Mouse (Mus musculus) limb, embryonic 15.5 days (tissue): Measurements from ENCODE around the gene Hsf2bp. TPM values are rescaled to one million over a fixed set of nuclear protein-coding genes. Genes with fewer than 3 reads are reported as not detected.

Experiments
- ATAC-seq: fragments of 200-750 bp; cut with Nextera tagmentation; 2 replicates; pipeline ENCODE4 v1.8.0; 2017; ENCODE audit warnings: low read depth, moderate TSS enrichment; ENCODE audit not compliant: insufficient number of reproducible peaks, low FRiP score, low TSS enrichment
- H3K27ac ChIP-seq: fragments of 300-500 bp; sonication (generic); 2 replicates; pipeline ENCODE4 v1.5.1; 2015; ENCODE audit warnings: moderate library complexity, mild to moderate bottlenecking, inconsistent platforms
- H3K27me3 ChIP-seq: fragments of 300-500 bp; sonication (generic); 2 replicates; pipeline ENCODE4 v1.6.1; 2015; ENCODE audit warnings: inconsistent platforms
- H3K36me3 ChIP-seq: fragments of 300-500 bp; sonication (generic); 2 replicates; pipeline ENCODE4 v1.6.1; 2015; ENCODE audit warnings: inconsistent platforms
- H3K4me1 ChIP-seq: fragments of 300-500 bp; sonication (generic); 2 replicates; pipeline ENCODE4 v1.6.1; 2015; ENCODE audit warnings: inconsistent platforms
- H3K4me2 ChIP-seq: fragments of 300-500 bp; sonication (generic); 2 replicates; pipeline ENCODE4 v1.6.1; 2015; ENCODE audit warnings: mild to moderate bottlenecking, inconsistent platforms
- H3K4me3 ChIP-seq: fragments of 300-500 bp; sonication (generic); 2 replicates; pipeline ENCODE4 v1.5.1; 2015; ENCODE audit warnings: mild to moderate bottlenecking, inconsistent platforms
- H3K9ac ChIP-seq: fragments of 300-500 bp; sonication (generic); 2 replicates; pipeline ENCODE4 v1.6.1; 2015; ENCODE audit warnings: inconsistent platforms
- H3K9me3 ChIP-seq: fragments of 300-500 bp; sonication (generic); 2 replicates; pipeline ENCODE4 v1.6.1; 2016; ENCODE audit warnings: inconsistent platforms
- WGBS: fragments of 180-500 bp; shearing (Covaris S2); methylation state at CpG from one replicate; pipeline ENCODE4 v1.1.7; 2015; 5-methylcytosine and 5-hydroxymethylcytosine counted together
- polyA plus RNA-seq: library from polyadenylated mRNA; unstranded; fragments of >200 nt; fragmentation: Nextera tagmentation; extraction: Ambion mirVana; gene quantifications from 2 replicates; pipeline ENCODE4 v1.2.1, GENCODE M21; 2015

Hsf2bp gene
- polyA plus RNA-seq, 1 experiment from 2014 or later = 0.99 TPM

- Histone ChIP-seq H3K4me2 (no peak overlapping the region), H3K9me3 (no peaks in the 10 kb centered on the region), H3K27me3 (no peaks in the 10 kb centered on the region), H3K9ac (no peak overlapping the region), H3K4me3 (no peak overlapping the region), H3K4me1 (peaks cover 32% of the 10 kb centered on the region), H3K27ac (no peak overlapping the region), H3K36me3 (no peaks in the 10 kb centered on the region)
- ATAC-seq = no peak
- WGBS = 85% methylated on average over 5 of the region's 5 CpGs
Observed at GRCm38 (mm10) chr17:31914323-31914722, 121.8 kb downstream of the Hsf2bp start.

DNA sequence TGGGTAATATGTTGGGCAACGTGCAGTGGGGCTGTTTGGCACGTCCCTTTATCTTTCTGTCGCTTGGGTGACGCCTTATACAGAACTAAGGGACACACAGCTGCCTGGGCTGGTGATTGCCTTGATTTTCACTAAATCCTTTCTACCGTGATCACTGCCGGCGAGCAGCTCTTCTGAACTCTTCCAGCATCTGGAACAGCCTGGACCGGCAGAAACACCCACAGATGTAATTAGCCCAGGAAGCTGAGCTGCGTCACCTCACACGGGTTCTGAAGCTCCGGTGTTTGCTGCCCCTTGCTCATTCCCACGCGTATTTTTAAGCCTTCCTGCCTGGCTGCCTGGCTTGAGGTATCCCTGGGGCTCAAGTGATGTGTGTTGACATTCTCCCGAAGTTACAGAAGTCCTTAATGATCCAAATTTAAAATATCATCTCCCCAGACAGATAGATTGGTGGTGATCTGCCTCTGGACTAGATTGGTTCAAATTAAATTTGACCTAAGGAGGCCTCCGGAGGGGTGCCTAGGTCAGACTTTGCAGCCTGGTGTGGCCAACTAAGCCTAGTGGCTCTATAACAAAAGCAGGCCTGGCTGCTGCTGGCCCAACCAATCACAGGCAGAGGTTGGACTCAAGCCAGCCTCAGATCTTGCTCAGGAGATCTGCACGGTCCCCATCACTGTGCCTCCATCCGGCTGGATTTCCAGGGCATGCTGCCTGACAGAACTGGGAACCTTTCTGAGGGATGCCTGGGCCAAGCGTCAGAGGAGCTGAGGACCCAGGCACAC lies 123.1 kb downstream of the Hsf2bp start:
- Histone ChIP-seq H3K4me2 (no peak overlapping the region), H3K36me3 (no peaks in the 10 kb centered on the region), H3K27ac (peak overlapping the region; percentile 67), H3K9ac (no peak overlapping the region), H3K4me1 (peaks cover 32% of the 10 kb centered on the region), H3K9me3 (no peaks in the 10 kb centered on the region), H3K27me3 (no peaks in the 10 kb centered on the region), H3K4me3 (no peak overlapping the region)
- no peak for ATAC-seq
- WGBS = 35% methylated on average over 18 of the region's 18 CpGs

GRCm38 (mm10) chr17:31912387-31912786 lies 123.8 kb downstream of the Hsf2bp start:
- H3K36me3 ChIP-seq = no peaks in the 10 kb centered on the region
- no peak overlapping the region for H3K9ac ChIP-seq
- no peak overlapping the region for H3K4me3 ChIP-seq
- no peaks in the 10 kb centered on the region for H3K9me3 ChIP-seq
- H3K27ac ChIP-seq = peak overlapping the region; percentile 67; the same call in 1 of the 2 replicates
- peaks cover 32% of the 10 kb centered on the region for H3K4me1 ChIP-seq
- 66% methylated on average over 16 of the region's 16 CpGs for WGBS
- H3K4me2 ChIP-seq = no peak overlapping the region
- peak; percentile 27; the same call in 1 of the 2 replicates for ATAC-seq
- no peaks in the 10 kb centered on the region for H3K27me3 ChIP-seq

DNA sequence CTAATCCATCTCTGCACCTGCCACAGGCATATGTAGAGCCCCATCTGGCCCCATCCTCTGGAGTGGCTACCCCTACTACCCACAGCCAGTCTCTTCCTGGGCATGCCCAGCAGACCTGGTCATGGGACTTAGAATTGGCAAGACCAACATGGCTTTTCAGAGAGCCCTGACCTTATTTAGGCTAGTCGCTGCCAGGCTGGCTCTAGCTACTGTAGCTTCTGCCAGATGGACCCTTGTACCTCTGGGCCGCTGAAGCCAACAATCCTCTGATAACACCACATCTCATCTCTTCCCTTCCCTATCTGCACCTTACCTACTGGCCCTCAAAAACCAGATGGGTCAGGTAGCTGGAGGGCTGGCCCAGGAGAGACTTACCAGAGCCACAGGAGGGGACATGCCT lies 127.2 kb downstream of the Hsf2bp start:
- no peak overlapping the region for H3K4me3 ChIP-seq
- ATAC-seq = no peak
- H3K4me1 ChIP-seq = peaks cover 25% of the 10 kb centered on the region
- H3K27me3 ChIP-seq = no peaks in the 10 kb centered on the region
- H3K9me3 ChIP-seq = no peaks in the 10 kb centered on the region
- H3K4me2 ChIP-seq = no peak overlapping the region
- H3K27ac ChIP-seq = no peak overlapping the region
- H3K36me3 ChIP-seq = no peaks in the 10 kb centered on the region
- no peak overlapping the region for H3K9ac ChIP-seq
- 94% methylated on average over 2 of the region's 2 CpGs for WGBS

- no peak for ATAC-seq
- no peaks in the 10 kb centered on the region for H3K36me3 ChIP-seq
- no peak overlapping the region for H3K9ac ChIP-seq
- no peak overlapping the region for H3K27ac ChIP-seq
- no peak overlapping the region for H3K4me2 ChIP-seq
- no peak overlapping the region for H3K4me3 ChIP-seq
- no peaks in the 10 kb centered on the region for H3K9me3 ChIP-seq
- peaks cover 6% of the 10 kb centered on the region; the same call in 1 of the 2 replicates for H3K4me1 ChIP-seq
- no peaks in the 10 kb centered on the region for H3K27me3 ChIP-seq
- WGBS = 89% methylated on average over 3 of the region's 3 CpGs
Observed at GRCm38 (mm10) chr17:31906441-31906840, 129.7 kb downstream of the Hsf2bp start.

- 47% methylated on average over 10 of the region's 10 CpGs for WGBS
Observed at GRCm38 (mm10) chr17:31905791-31906211, 130.3 kb downstream of the Hsf2bp start.

DNA sequence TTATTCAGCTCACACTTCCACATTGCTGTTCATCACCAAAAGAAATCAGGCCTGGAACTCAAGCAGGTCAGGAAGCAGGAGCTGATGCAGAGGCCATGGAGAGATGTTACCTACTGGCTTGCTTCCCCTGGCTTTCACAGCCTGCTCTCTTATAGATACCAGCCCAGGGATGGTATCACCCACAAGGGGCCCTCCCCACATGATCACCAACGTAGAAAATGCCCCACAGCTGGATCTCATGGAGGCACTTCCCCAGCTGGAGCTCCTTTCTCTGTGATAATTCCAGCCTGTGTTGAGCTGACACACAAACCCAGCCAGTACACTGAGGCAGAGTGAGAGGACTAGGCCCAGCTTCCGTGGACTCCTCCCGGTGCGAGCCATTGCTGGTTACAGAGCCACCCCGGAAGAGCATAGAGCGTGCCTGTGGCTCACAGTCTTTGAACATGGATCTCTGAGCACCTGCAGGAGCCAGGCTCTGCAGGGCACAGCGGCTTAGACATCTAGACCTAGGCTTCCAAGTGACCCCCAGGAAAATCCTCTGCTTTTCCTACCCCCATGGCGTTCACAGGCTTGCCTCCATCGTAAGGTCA lies 130.9 kb downstream of the Hsf2bp start:
- no peaks in the 10 kb centered on the region for H3K27me3 ChIP-seq
- no peak overlapping the region for H3K4me2 ChIP-seq
- H3K9me3 ChIP-seq = no peaks in the 10 kb centered on the region
- H3K36me3 ChIP-seq = no peaks in the 10 kb centered on the region
- H3K9ac ChIP-seq = no peak overlapping the region
- no peak overlapping the region for H3K4me3 ChIP-seq
- no peak for ATAC-seq
- 0 out of 2 replicates have a peak overlapping the region, but pooled peaks have one; percentile 27 for H3K27ac ChIP-seq
- peaks cover 6% of the 10 kb centered on the region; the same call in 1 of the 2 replicates for H3K4me1 ChIP-seq
- 78% methylated on average over 9 of the region's 9 CpGs for WGBS

More at GRCm38 (mm10) chr17:31905791-31906211, 130.3 kb downstream of the Hsf2bp start:
- H3K36me3 ChIP-seq = no peaks in the 10 kb centered on the region
- peaks cover 6% of the 10 kb centered on the region; the same call in 1 of the 2 replicates for H3K4me1 ChIP-seq
- H3K9ac ChIP-seq = no peak overlapping the region
- H3K27me3 ChIP-seq = no peaks in the 10 kb centered on the region
- no peaks in the 10 kb centered on the region for H3K9me3 ChIP-seq
- no peak overlapping the region for H3K4me3 ChIP-seq
- 0 out of 2 replicates have a peak overlapping the region, but pooled peaks have one; percentile 27 for H3K27ac ChIP-seq
- H3K4me2 ChIP-seq = no peak overlapping the region
- ATAC-seq = no peak

DNA sequence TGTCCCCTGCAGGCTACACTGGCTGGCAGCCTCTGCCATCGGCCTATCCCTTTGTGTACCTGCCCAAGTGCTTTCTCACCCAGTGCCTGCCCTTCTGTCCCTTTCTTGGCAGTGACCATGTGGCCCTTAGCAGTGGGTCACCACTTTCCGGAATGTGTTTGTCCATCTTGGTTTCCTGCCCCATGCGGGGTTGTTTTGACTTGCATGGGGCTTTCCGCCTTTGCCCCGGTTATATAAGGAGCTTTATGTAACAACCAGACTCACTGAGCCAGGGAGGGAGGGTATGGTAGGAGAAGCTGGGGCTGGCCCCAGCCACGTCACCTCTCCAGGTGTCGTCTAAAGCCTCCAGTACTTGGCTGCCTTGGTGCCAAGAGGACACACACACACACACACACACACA lies 132.1 kb downstream of the Hsf2bp start:
- Histone ChIP-seq H3K4me1 (peaks cover 6% of the 10 kb centered on the region; the same call in 1 of the 2 replicates), H3K36me3 (no peaks in the 10 kb centered on the region), H3K27ac (no peak overlapping the region), H3K4me2 (no peak overlapping the region), H3K9ac (no peak overlapping the region), H3K4me3 (no peak overlapping the region), H3K9me3 (no peaks in the 10 kb centered on the region), H3K27me3 (no peaks in the 10 kb centered on the region)
- 82% methylated on average over 7 of the region's 7 CpGs for WGBS
- ATAC-seq = no peak

DNA sequence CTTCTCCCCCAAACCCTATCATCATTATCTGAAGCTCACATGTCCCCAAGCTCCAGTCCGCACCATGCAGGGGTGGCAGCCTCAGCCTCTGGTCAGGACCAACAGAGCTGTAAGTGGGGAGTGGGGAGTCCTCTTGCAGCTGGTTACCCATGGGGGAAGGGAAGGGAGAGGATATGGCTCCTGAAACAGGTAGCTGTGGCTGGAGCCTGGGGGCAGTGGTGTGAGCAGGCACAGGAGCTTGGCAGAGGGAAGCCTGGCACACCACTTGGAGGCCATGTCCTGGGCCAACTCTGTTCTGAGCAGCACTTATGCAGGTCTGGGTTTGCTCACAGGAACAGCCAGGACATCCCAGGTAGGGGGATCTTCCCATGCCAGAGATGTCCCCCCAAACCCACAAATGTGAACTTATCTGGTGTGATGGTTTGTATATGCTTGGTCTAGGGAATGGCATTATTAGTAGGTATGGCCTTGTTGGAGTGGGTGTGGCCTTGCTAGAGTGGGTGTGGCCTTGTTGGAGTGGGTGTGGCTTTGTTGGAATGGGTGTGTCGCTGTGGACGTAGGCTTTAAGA lies 133.4 kb downstream of the Hsf2bp start:
- H3K36me3 ChIP-seq = no peaks in the 10 kb centered on the region
- no peak overlapping the region for H3K4me2 ChIP-seq
- H3K27ac ChIP-seq = no peak overlapping the region
- 48% methylated on average over 2 of the region's 3 CpGs for WGBS
- no peaks in the 10 kb centered on the region for H3K9me3 ChIP-seq
- peaks cover 6% of the 10 kb centered on the region; the same call in 1 of the 2 replicates for H3K4me1 ChIP-seq
- H3K4me3 ChIP-seq = no peak overlapping the region
- H3K9ac ChIP-seq = no peak overlapping the region
- no peaks in the 10 kb centered on the region for H3K27me3 ChIP-seq
- no peak for ATAC-seq

DNA sequence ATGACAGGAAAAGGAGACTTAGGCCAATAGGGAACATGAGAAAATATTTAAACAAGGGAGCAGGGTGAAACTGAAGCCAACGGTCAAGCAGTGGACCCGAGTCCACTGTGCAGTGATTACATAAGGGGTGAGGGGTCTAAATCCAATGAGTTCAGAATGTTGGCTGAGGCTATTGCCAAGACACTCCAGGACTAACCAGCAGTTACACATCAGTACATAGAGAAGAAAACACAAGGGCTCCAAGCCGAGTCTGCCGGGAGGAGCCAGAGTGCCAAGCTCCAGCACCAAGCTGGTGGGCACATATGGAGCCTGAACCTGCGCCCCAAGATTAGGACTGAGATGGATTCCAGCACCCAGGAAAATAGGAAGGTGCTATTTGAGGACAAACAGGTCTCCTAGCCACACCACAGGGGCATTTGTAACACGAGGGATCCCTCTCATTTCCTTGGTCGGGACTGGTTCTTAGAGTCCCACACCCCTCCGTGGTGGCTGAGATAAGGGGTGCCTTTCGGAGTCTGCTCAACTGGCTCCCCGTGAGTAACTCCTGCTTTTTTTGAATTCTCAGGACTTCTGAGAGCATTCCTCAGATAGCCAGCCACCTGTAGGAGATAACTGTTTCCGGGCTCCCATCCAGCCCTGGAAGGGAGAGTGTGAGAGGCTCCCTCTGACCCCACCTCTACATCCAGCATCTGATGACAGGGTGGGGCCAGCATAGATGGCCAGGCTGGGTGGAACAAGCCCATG lies 134.5 kb downstream of the Hsf2bp start:
- Histone ChIP-seq H3K4me3 (no peak overlapping the region), H3K36me3 (no peaks in the 10 kb centered on the region), H3K4me2 (no peak overlapping the region), H3K9me3 (no peaks in the 10 kb centered on the region), H3K9ac (no peak overlapping the region), H3K27ac (no peak overlapping the region), H3K27me3 (no peaks in the 10 kb centered on the region), H3K4me1 (peaks cover 15% of the 10 kb centered on the region)
- WGBS = 66% methylated on average over 11 of the region's 11 CpGs
- no peak for ATAC-seq

GRCm38 (mm10) chr17:31898941-31899340 lies 137.2 kb downstream of the Hsf2bp start:
- Histone ChIP-seq H3K36me3 (no peaks in the 10 kb centered on the region), H3K9me3 (no peaks in the 10 kb centered on the region), H3K27ac (no peak overlapping the region), H3K4me3 (no peak overlapping the region), H3K27me3 (no peaks in the 10 kb centered on the region), H3K9ac (no peak overlapping the region), H3K4me2 (no peak overlapping the region), H3K4me1 (peaks cover 10% of the 10 kb centered on the region)
- no peak for ATAC-seq
- 63% methylated on average over 5 of the region's 5 CpGs for WGBS
